In the genomic region with DNA sequence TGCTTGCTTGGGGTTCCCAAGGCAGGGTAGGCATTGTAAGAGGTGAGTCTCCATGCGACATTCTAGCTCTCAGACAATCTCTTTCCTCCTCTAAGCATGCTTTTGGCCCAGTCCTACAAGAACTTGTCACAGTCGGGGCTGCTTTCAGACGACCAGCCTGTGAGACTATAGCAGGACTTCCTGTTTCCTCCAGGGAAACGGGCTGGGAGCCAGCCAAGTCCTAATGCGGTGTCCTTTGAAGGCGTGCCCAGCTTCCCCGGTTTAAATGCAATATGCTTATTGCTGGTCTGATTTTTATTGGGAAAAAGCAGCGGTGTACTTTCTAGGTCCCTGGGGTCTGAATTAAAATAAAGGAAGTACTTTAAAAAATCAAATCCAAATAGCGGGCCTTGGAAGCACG, we compare ENCODE assay signal across 9 mouse cellular contexts.
A peak's percentile ranks its signal among the peaks of the same experiment; 100 is the strongest.
DNase-seq lines count a peak whose midpoint lies in the region; ATAC-seq lines count a peak whose summit lies in the region.
"Had no signal": no experiment of that assay in that cellular context is flagged by ENCODE, and none has a peak within 500 bp of the region (broad histone marks: within the 10 kb centered on the region; RNA-seq: fewer than 3 reads in every experiment).

No protein-coding gene starts in this region.

- no peak overlapping the region for H3K4me2 ChIP-seq in midbrain, embryonic 12.5 days (replicated peaks)
- H3K4me2 ChIP-seq in embryonic facial prominence, embryonic 14.5 days (ENCODE audit: low read depth, low read length) = no peak overlapping the region
- no peak overlapping the region for H3K4me2 ChIP-seq in stomach, embryonic 16.5 days (ENCODE audit: low read depth, low read length)
- H3K4me2 ChIP-seq: stomach, embryonic 15.5 days had no signal

- H3K4me3 ChIP-seq in midbrain, embryonic 12.5 days = no peak overlapping the region
- H3K4me3 ChIP-seq in midbrain, embryonic 10.5 days = no peak overlapping the region
- H3K4me3 ChIP-seq in embryonic facial prominence, embryonic 14.5 days (ENCODE audit: low read depth, low read length) = no peak overlapping the region
- no peak overlapping the region for H3K4me3 ChIP-seq in stomach, embryonic 16.5 days (replicated peaks; ENCODE audit: low read length)
- H3K4me3 ChIP-seq: megakaryocyte, embryonic 14.5 days; stomach, embryonic 15.5 days had no signal

- H3K36me3 ChIP-seq in midbrain, embryonic 12.5 days = no peaks in the 10 kb centered on the region
- no peaks in the 10 kb centered on the region for H3K36me3 ChIP-seq in midbrain, embryonic 10.5 days
- no peaks in the 10 kb centered on the region for H3K36me3 ChIP-seq in embryonic facial prominence, embryonic 14.5 days (ENCODE audit: control insufficient read depth, insufficient read depth, low read length)
- H3K36me3 ChIP-seq in stomach, embryonic 16.5 days (ENCODE audit: control insufficient read depth, insufficient read depth, low read length) = no peaks in the 10 kb centered on the region
- H3K36me3 ChIP-seq: stomach, embryonic 15.5 days had no signal

- H3K27ac ChIP-seq in midbrain, embryonic 12.5 days (replicated peaks) = 0 out of 2 replicates have a peak overlapping the region, but pooled peaks have one; percentile 25
- H3K27ac ChIP-seq in midbrain, embryonic 10.5 days (replicated peaks) = no peak overlapping the region
- H3K27ac ChIP-seq in embryonic facial prominence, embryonic 14.5 days (replicated peaks; ENCODE audit: low read depth, low read length) = no peak overlapping the region
- peak overlapping the region; percentile 49 for H3K27ac ChIP-seq in stomach, embryonic 16.5 days (ENCODE audit: low read length)
- H3K27ac ChIP-seq: stomach, embryonic 15.5 days had no signal

- 54% methylated on average over 10 of the region's 10 CpGs for WGBS in midbrain, embryonic 12.5 days
- WGBS in midbrain, embryonic 10.5 days = 66% methylated on average over 10 of the region's 10 CpGs
- WGBS in embryonic facial prominence, embryonic 14.5 days = 23% methylated on average over 10 of the region's 10 CpGs
- 37% methylated on average over 10 of the region's 10 CpGs for WGBS in stomach, embryonic 16.5 days

- ATAC-seq in midbrain, embryonic 12.5 days (ENCODE audit: low FRiP score, low read depth) = no peak
- ATAC-seq in embryonic facial prominence, embryonic 14.5 days (ENCODE audit: low read depth) = no peak
- ATAC-seq in stomach, embryonic 16.5 days (ENCODE audit: insufficient read depth, low FRiP score) = no peak

- H3K4me1 ChIP-seq in midbrain, embryonic 12.5 days = peaks cover 11% of the 10 kb centered on the region
- peaks cover 6% of the 10 kb centered on the region; the same call in 1 of the 2 replicates for H3K4me1 ChIP-seq in midbrain, embryonic 10.5 days
- H3K4me1 ChIP-seq in embryonic facial prominence, embryonic 14.5 days (ENCODE audit: control insufficient read depth, insufficient read depth, low read length) = peaks cover 5% of the 10 kb centered on the region
- peaks cover 4% of the 10 kb centered on the region for H3K4me1 ChIP-seq in stomach, embryonic 16.5 days (ENCODE audit: control insufficient read depth, insufficient read depth, low read length)
- H3K4me1 ChIP-seq: stomach, embryonic 15.5 days had no signal

- H3K9ac ChIP-seq in midbrain, embryonic 12.5 days (replicated peaks) = no peak overlapping the region
- H3K9ac ChIP-seq in embryonic facial prominence, embryonic 14.5 days (ENCODE audit: low read depth, low read length) = no peak overlapping the region
- no peak overlapping the region for H3K9ac ChIP-seq in stomach, embryonic 16.5 days (ENCODE audit: low read length)
- H3K9ac ChIP-seq: stomach, embryonic 15.5 days had no signal

- no peaks in the 10 kb centered on the region for H3K27me3 ChIP-seq in midbrain, embryonic 12.5 days
- 0 out of 2 replicates have a peak, but pooled peaks cover under 1% of the 10 kb centered on the region for H3K27me3 ChIP-seq in midbrain, embryonic 10.5 days (ENCODE audit: low read depth, poor library complexity, severe bottlenecking)
- H3K27me3 ChIP-seq in embryonic facial prominence, embryonic 14.5 days (replicated peaks; ENCODE audit: control insufficient read depth, insufficient read depth, low read length) = no peaks in the 10 kb centered on the region
- no peaks in the 10 kb centered on the region for H3K27me3 ChIP-seq in stomach, embryonic 16.5 days (ENCODE audit: control insufficient read depth, insufficient read depth, low read length)
- H3K27me3 ChIP-seq: stomach, embryonic 15.5 days had no signal

- no peak for DNase-seq in midbrain, embryonic 10.5 days (ENCODE audit: low spot score)
- DNase-seq in embryonic facial prominence, embryonic 14.5 days (ENCODE audit: low spot score) = peak; percentile 70
- peak; percentile 63 for DNase-seq in heart, adult 9 months (ENCODE audit: low spot score in 2 of 2)
- DNase-seq in kidney, postnatal 14 days = peak; percentile 88
- no peak for DNase-seq in spleen, postnatal 14 days (ENCODE audit: low spot score in 2 of 2)

- no peaks in the 10 kb centered on the region for H3K9me3 ChIP-seq in midbrain, embryonic 12.5 days
- no peaks in the 10 kb centered on the region for H3K9me3 ChIP-seq in midbrain, embryonic 10.5 days (replicated peaks)
- H3K9me3 ChIP-seq in embryonic facial prominence, embryonic 14.5 days (ENCODE audit: control insufficient read depth, low read length) = no peaks in the 10 kb centered on the region
- H3K9me3 ChIP-seq in stomach, embryonic 16.5 days (replicated peaks; ENCODE audit: control insufficient read depth, low read length) = no peaks in the 10 kb centered on the region
- H3K9me3 ChIP-seq: megakaryocyte, embryonic 14.5 days; stomach, embryonic 15.5 days had no signal

Comparison
In these comparisons a context has a peak if more than half of its experiments do, and no peak if none do; other contexts are left out.
1. H3K27ac ChIP-seq: peak in midbrain, embryonic 12.5 days (single experiment) and stomach, embryonic 16.5 days (single experiment); none in midbrain, embryonic 10.5 days (single experiment) and embryonic facial prominence, embryonic 14.5 days (single experiment).
2. DNase-seq: peak in embryonic facial prominence, embryonic 14.5 days (single experiment), heart, adult 9 months (2 of 2) and kidney, postnatal 14 days (single experiment); none in midbrain, embryonic 10.5 days (single experiment) and spleen, postnatal 14 days (0 of 2).